20 mouse cellular contexts compared by ENCODE assay signal in the genomic region with DNA sequence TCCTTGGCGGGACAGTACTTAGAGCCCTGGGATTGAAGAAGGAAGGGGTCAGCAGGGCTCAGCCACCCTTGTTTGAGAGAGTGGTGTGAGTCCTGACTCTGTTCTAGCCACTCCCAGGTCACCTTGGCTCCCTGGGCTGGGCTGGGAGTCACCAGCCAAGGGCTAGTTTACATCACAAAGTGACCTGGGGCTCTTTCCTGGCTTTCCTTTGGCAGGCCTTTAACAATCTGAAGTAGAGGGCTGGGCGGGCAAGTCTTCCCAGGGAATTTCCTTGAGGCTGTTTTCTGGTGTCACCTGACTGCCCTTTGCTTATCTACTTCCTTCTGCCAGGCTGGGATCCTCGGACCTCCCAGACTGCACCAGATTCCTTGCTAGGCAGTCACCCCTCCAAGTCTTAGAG. TPM values are rescaled to one million over a fixed set of nuclear protein-coding genes. Genes with fewer than 3 reads are reported as not detected.
DNase-seq lines count a peak whose midpoint lies in the region; ATAC-seq and TF ChIP-seq lines count a peak whose summit lies in the region.
"Had no signal": no experiment of that assay in that cellular context is flagged by ENCODE, and none has a peak within 500 bp of the region (broad histone marks: within the 10 kb centered on the region; RNA-seq: fewer than 3 reads in every experiment).

No protein-coding gene starts in this region.

- DNase-seq in WW6 (ENCODE audit: low read depth, low spot score): peak; percentile 76
- DNase-seq in kidney, postnatal 0 days (ENCODE audit: low spot score): no peak
- peak; percentile 25 for DNase-seq in lung, postnatal 10 days
- no peak for DNase-seq in c-Kit-positive CD71-positive TER-119-positive erythroid progenitor cells, embryonic 14.5 days (ENCODE audit: low spot score)
- no peak for DNase-seq in MN1 (ENCODE audit: low spot score)
- no peak for DNase-seq in midbrain, postnatal 0 days (ENCODE audit: low spot score)
- DNase-seq: adrenal gland, postnatal 14 days; cerebellum, adult 9-11 months; forebrain, postnatal 0 days; gastrocnemius, postnatal 14 days; heart, postnatal 4 days; lung, embryonic 14.5 days; thymus, adult 18-20 months had no signal

- H3K4me3 ChIP-seq in E14TG2a.4 (replicated peaks; ENCODE audit: low read length): peak overlapping the region; percentile 7; the same call in 1 of the 2 replicates
- H3K4me3 ChIP-seq in kidney, postnatal 0 days (replicated peaks; ENCODE audit: low read depth, low read length): no peak overlapping the region
- no peak overlapping the region for H3K4me3 ChIP-seq in midbrain, postnatal 0 days (ENCODE audit: low read depth, low read length)
- H3K4me3 ChIP-seq in neural tube, embryonic 15.5 days (replicated peaks): no peak overlapping the region
- H3K4me3 ChIP-seq: left cerebral cortex, adult 2 months; limb, embryonic 15.5 days; neural tube, embryonic 13.5 days had no signal

- no peak for TF ChIP-seq CTCF in E14TG2a.4 (conservative IDR thresholded peaks at IDR 0.05; ENCODE audit: low read length)
- TF ChIP-seq CTCF in kidney, postnatal 0 days (IDR thresholded peaks at IDR 0.05; ENCODE audit: low read depth): no peak
- no peak for TF ChIP-seq CTCF in midbrain, postnatal 0 days (IDR thresholded peaks at IDR 0.05)

- H3K9me3 ChIP-seq in E14TG2a.4 (ENCODE audit: low read length): no peaks in the 10 kb centered on the region
- no peaks in the 10 kb centered on the region for H3K9me3 ChIP-seq in kidney, postnatal 0 days (replicated peaks; ENCODE audit: low read length)
- H3K9me3 ChIP-seq in midbrain, postnatal 0 days (ENCODE audit: low read length): no peaks in the 10 kb centered on the region
- H3K9me3 ChIP-seq in neural tube, embryonic 15.5 days (replicated peaks): no peaks in the 10 kb centered on the region
- H3K9me3 ChIP-seq: limb, embryonic 15.5 days; neural tube, embryonic 13.5 days had no signal

- no peak overlapping the region for H3K9ac ChIP-seq in kidney, postnatal 0 days (ENCODE audit: low read depth, low read length)
- H3K9ac ChIP-seq in midbrain, postnatal 0 days (replicated peaks; ENCODE audit: low read length, poor library complexity, severe bottlenecking): no peak overlapping the region
- no peak overlapping the region for H3K9ac ChIP-seq in neural tube, embryonic 15.5 days (replicated peaks)
- H3K9ac ChIP-seq: forebrain, postnatal 0 days; limb, embryonic 15.5 days; lung, embryonic 14.5 days; neural tube, embryonic 13.5 days had no signal

- peak overlapping the region; percentile 25 for H3K27ac ChIP-seq in kidney, postnatal 0 days
- no peak overlapping the region for H3K27ac ChIP-seq in midbrain, postnatal 0 days (ENCODE audit: low read depth, low read length)
- H3K27ac ChIP-seq in neural tube, embryonic 15.5 days (replicated peaks): no peak overlapping the region
- H3K27ac ChIP-seq: left cerebral cortex, adult 2 months; limb, embryonic 15.5 days; neural tube, embryonic 13.5 days had no signal

- no peak overlapping the region for H3K4me2 ChIP-seq in kidney, postnatal 0 days (ENCODE audit: low read length)
- H3K4me2 ChIP-seq in midbrain, postnatal 0 days (ENCODE audit: low read depth, low read length, poor library complexity, severe bottlenecking): no peak overlapping the region
- no peak overlapping the region for H3K4me2 ChIP-seq in neural tube, embryonic 15.5 days
- H3K4me2 ChIP-seq: heart, embryonic 11.5 days; limb, embryonic 15.5 days; lung, embryonic 14.5 days; neural tube, embryonic 13.5 days had no signal

- H3K27me3 ChIP-seq in E14TG2a.4 (ENCODE audit: insufficient read depth, low read length): no peaks in the 10 kb centered on the region
- no peaks in the 10 kb centered on the region for H3K27me3 ChIP-seq in kidney, postnatal 0 days (ENCODE audit: insufficient read depth, low read length)
- H3K27me3 ChIP-seq in midbrain, postnatal 0 days (ENCODE audit: insufficient read depth, low read length): no peaks in the 10 kb centered on the region
- no peaks in the 10 kb centered on the region for H3K27me3 ChIP-seq in neural tube, embryonic 15.5 days (replicated peaks)
- H3K27me3 ChIP-seq: limb, embryonic 15.5 days; neural tube, embryonic 13.5 days; Patski had no signal

- no peak for ATAC-seq in kidney, postnatal 0 days (replicated peaks; ENCODE audit: low FRiP score, low read depth)
- no peak for ATAC-seq in midbrain, postnatal 0 days (ENCODE audit: low FRiP score)
- no peak for ATAC-seq in neural tube, embryonic 15.5 days (ENCODE audit: low FRiP score)
- ATAC-seq: forebrain, postnatal 0 days; Patski had no signal

- H3K36me3 ChIP-seq in E14TG2a.4 (ENCODE audit: insufficient read depth, low read length): peaks cover 64% of the 10 kb centered on the region
- no peaks in the 10 kb centered on the region for H3K36me3 ChIP-seq in kidney, postnatal 0 days (ENCODE audit: insufficient read depth, low read length)
- H3K36me3 ChIP-seq in midbrain, postnatal 0 days (ENCODE audit: insufficient read depth, low read length): peaks cover 5% of the 10 kb centered on the region; the same call in 1 of the 2 replicates
- no peaks in the 10 kb centered on the region for H3K36me3 ChIP-seq in neural tube, embryonic 15.5 days
- H3K36me3 ChIP-seq: limb, embryonic 15.5 days; neural tube, embryonic 13.5 days had no signal

- peaks cover 96% of the 10 kb centered on the region for H3K4me1 ChIP-seq in E14TG2a.4 (replicated peaks; ENCODE audit: low read depth, low read length)
- peaks cover 11% of the 10 kb centered on the region; the same call in 1 of the 2 replicates for H3K4me1 ChIP-seq in kidney, postnatal 0 days (replicated peaks; ENCODE audit: insufficient read depth, low read length)
- H3K4me1 ChIP-seq in midbrain, postnatal 0 days (ENCODE audit: insufficient read depth, low read length): no peaks in the 10 kb centered on the region
- H3K4me1 ChIP-seq in neural tube, embryonic 15.5 days: peaks cover 4% of the 10 kb centered on the region; the same call in 1 of the 2 replicates
- H3K4me1 ChIP-seq: limb, embryonic 15.5 days had no signal

- 35% methylated on average over 3 of the region's 3 CpGs for WGBS in kidney, postnatal 0 days
- WGBS in midbrain, postnatal 0 days: 44% methylated on average over 3 of the region's 3 CpGs
- WGBS in neural tube, embryonic 15.5 days: 25% methylated on average over 3 of the region's 3 CpGs

RNA-seq across cellular contexts. Expression of a gene that starts 20.3 kb away (rescaled TPM):
- polyA plus RNA-seq in kidney, postnatal 0 days (2015; fragmentation: Nextera tagmentation; extraction: Ambion mirVana): 35.6 and 38.6 TPM in 2 replicates
- total RNA-seq in midbrain, postnatal 0 days (2014; rRNA removed): 3.1 and 4.0 TPM in 2 replicates
- polyA plus RNA-seq in midbrain, postnatal 0 days (2015; fragmentation: Nextera tagmentation; extraction: Ambion mirVana): 0.53 and 0.68 TPM in 2 replicates
- polyA plus RNA-seq in neural tube, embryonic 15.5 days (2015; fragmentation: Nextera tagmentation; extraction: Ambion mirVana): 0.35 and 0.54 TPM in 2 replicates

Comparison
In these comparisons a context has a peak if more than half of its experiments do, and no peak if none do; other contexts are left out.
1. DNase-seq: peak in WW6 (single experiment) and lung, postnatal 10 days (single experiment); none in kidney, postnatal 0 days (single experiment), c-Kit-positive CD71-positive TER-119-positive erythroid progenitor cells, embryonic 14.5 days (single experiment), MN1 (single experiment) and midbrain, postnatal 0 days (single experiment).
2. RNA of a gene that starts 20.3 kb away (polyA plus RNA-seq): 35.6 to 38.6 TPM in kidney, postnatal 0 days; 0.53 to 0.68 TPM in midbrain, postnatal 0 days and 0.35 to 0.54 TPM in neural tube, embryonic 15.5 days; every median in the first group is over 10 times any median in the second.